Mouse (Mus musculus) kidney, postnatal 0 days (tissue): ENCODE measurements around the gene Guk1. TPM values are rescaled to one million over a fixed set of nuclear protein-coding genes. Genes with fewer than 3 reads are reported as not detected.

Source experiments
- ATAC-seq: fragments of 200-750 bp; cut with Nextera tagmentation; replicated peaks from 2 replicates; pipeline ENCODE4 v1.8.0; 2017; ENCODE audit warnings: low read depth, moderate number of reproducible peaks, moderate TSS enrichment, moderate library complexity; ENCODE audit not compliant: low FRiP score
- DNase-seq: peaks from one replicate; pipeline ENCODE4 v3.0.0-alpha.2; 2016; ENCODE audit warnings: low spot score
- H3K27ac ChIP-seq: fragments of 300-500 bp; sonication (generic); 2 replicates; pipeline ENCODE4 v1.5.1; 2014; ENCODE audit warnings: mild to moderate bottlenecking
- H3K27me3 ChIP-seq: fragments of 300-500 bp; sonication (generic); 2 replicates; pipeline ENCODE4 v1.6.1; 2014; ENCODE audit warnings: low read length, mixed read lengths; ENCODE audit not compliant: insufficient read depth
- H3K36me3 ChIP-seq: fragments of 300-500 bp; sonication (generic); 2 replicates; pipeline ENCODE4 v1.6.1; 2014; ENCODE audit warnings: low read length, mixed read lengths; ENCODE audit not compliant: insufficient read depth
- H3K4me1 ChIP-seq: fragments of 300-500 bp; sonication (generic); replicated peaks from 2 replicates; pipeline ENCODE4 v1.6.1; 2014; ENCODE audit warnings: antibody characterized with exemption, low read length, mixed read lengths; ENCODE audit not compliant: insufficient read depth
- H3K4me2 ChIP-seq: fragments of 300-500 bp; sonication (generic); 2 replicates; pipeline ENCODE4 v1.6.1; 2014; ENCODE audit warnings: mild to moderate bottlenecking, low read length, moderate library complexity, mixed read lengths
- H3K4me3 ChIP-seq: fragments of 300-500 bp; sonication (generic); replicated peaks from 2 replicates; pipeline ENCODE4 v1.5.1; 2014; ENCODE audit warnings: low read depth, low read length
- H3K9ac ChIP-seq: fragments of 300-500 bp; sonication (generic); 2 replicates; pipeline ENCODE4 v1.6.1; 2014; ENCODE audit warnings: low read depth, low read length
- H3K9me3 ChIP-seq: fragments of 300-500 bp; sonication (generic); replicated peaks from 2 replicates; pipeline ENCODE4 v1.6.1; 2016; ENCODE audit warnings: low read length, inconsistent platforms, mixed read lengths
- CTCF ChIP-seq: IDR thresholded peaks from 2 replicates; pipeline ENCODE4 v1.5.1; 2016; ENCODE audit warnings: antibody characterized with exemption, low read depth, mild to moderate bottlenecking, moderate library complexity
- WGBS: fragments of 180-500 bp; shearing (Covaris S2); extraction: QIAGEN DNeasy Blood & Tissue Kit; methylation state at CpG from one replicate; pipeline ENCODE4 v1.1.7; 2014; 5-methylcytosine and 5-hydroxymethylcytosine counted together
- polyA plus RNA-seq: library from polyadenylated mRNA; unstranded; fragments of >200 nt; fragmentation: Nextera tagmentation; extraction: Ambion mirVana; gene quantifications from 2 replicates; pipeline ENCODE4 v1.2.1, GENCODE M21; 2015

Gene Guk1
- polyA plus RNA-seq, 1 experiment from 2014 or later = 135 TPM

DNA sequence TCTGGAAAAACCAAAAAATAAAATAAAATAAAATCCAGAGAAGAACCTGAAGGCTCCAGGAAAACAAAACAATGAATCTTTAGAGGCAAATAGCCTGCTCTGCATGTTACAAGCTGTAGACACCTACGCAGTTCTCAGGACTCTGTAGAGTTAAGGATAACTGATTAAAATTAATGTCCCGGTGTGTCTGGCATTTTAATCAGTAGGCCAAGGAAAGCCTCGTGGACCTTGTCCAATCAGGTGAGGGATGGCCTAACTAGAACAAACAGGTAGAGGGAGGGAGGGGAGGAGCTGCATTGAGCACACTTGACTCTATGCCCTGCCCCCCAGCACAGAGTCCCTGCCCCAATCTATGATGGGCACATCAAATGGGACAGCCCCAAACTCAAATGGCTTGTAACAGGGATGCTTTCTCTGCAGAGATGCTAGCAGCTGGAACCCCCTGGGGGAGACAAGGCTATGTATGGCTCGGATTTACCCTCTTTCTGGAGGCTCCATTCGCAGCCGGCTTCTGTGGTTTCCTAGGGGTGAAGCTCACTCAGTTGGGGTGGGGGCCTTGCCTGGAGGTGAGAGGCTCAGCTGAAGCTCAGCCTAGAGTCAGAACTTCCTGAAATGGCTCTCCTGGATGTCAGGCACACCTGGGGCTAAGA lies 17.7 kb downstream of the Guk1 start:
- 51% methylated on average over 6 of the region's 6 CpGs for WGBS
- no peak for TF ChIP-seq CTCF

DNA sequence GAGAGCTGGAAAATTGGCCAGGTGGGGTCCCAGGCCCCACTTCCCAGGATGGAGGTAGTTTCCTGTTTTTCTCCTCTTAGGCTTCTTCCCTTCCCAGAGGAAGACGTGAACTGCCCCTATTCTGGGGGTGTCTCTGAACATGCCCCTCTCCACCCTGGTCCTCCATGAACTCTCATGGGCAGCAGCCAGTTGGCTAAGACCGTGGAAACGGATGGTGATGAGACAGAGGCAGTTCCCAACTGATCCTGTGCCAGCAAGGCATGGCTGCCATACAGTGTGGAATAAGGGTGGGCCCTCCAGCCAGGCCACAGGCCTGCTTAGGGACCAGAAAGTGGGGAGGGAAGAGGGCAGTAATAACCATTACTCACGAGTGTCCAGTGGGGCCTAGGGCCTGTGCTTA lies 21.5 kb downstream of the Guk1 start:
- 71% methylated on average over 4 of the region's 4 CpGs for WGBS
- no peak overlapping the region for H3K9ac ChIP-seq
- ATAC-seq (no peak), DNase-seq (no peak)
- H3K27me3 ChIP-seq = peaks cover 8% of the 10 kb centered on the region
- no peaks in the 10 kb centered on the region for H3K36me3 ChIP-seq
- TF ChIP-seq CTCF = no peak
- no peak overlapping the region for H3K4me2 ChIP-seq
- no peaks in the 10 kb centered on the region; the same call in 1 of the 2 replicates for H3K4me1 ChIP-seq
- H3K4me3 ChIP-seq = no peak overlapping the region
- H3K9me3 ChIP-seq = no peaks in the 10 kb centered on the region
- H3K27ac ChIP-seq = no peak overlapping the region

More for the DNA sequence above, 17.7 kb downstream of the Guk1 start:
- Histone ChIP-seq H3K4me2 (no peak overlapping the region), H3K27me3 (peaks cover 45% of the 10 kb centered on the region), H3K27ac (no peak overlapping the region), H3K36me3 (no peaks in the 10 kb centered on the region), H3K9me3 (no peaks in the 10 kb centered on the region), H3K4me3 (no peak overlapping the region), H3K9ac (no peak overlapping the region), H3K4me1 (no peaks in the 10 kb centered on the region; the same call in 1 of the 2 replicates)
- ATAC-seq = no peak
- no peak for DNase-seq

DNA sequence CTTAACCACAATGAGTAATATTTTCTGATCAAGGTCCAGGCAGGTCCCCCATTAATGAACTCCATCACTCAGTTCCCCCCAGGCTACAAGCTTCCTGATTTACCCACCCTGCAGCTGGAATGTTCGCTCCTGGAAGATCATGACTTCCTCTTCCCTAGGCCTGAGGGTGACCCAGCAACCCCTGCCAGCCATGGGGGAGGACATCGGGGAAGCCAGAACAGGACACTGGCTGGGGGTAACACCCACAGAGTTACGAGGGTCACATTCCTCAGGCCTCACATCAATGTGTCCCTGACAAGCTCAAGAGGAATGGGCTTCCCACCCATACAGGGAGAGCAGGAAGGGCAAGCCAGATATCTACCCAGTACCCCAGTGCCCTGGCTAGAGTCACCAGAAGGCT lies 22.2 kb downstream of the Guk1 start:
- Histone ChIP-seq H3K36me3 (no peaks in the 10 kb centered on the region), H3K9ac (no peak overlapping the region), H3K4me3 (no peak overlapping the region), H3K9me3 (no peaks in the 10 kb centered on the region), H3K27ac (no peak overlapping the region), H3K27me3 (peaks cover under 1% of the 10 kb centered on the region; the same call in 1 of the 2 replicates), H3K4me2 (no peak overlapping the region), H3K4me1 (no peaks in the 10 kb centered on the region; the same call in 1 of the 2 replicates)
- WGBS = 26% methylated on average over 3 of the region's 3 CpGs
- ATAC-seq (no peak), DNase-seq (no peak)
- no peak for TF ChIP-seq CTCF

DNA sequence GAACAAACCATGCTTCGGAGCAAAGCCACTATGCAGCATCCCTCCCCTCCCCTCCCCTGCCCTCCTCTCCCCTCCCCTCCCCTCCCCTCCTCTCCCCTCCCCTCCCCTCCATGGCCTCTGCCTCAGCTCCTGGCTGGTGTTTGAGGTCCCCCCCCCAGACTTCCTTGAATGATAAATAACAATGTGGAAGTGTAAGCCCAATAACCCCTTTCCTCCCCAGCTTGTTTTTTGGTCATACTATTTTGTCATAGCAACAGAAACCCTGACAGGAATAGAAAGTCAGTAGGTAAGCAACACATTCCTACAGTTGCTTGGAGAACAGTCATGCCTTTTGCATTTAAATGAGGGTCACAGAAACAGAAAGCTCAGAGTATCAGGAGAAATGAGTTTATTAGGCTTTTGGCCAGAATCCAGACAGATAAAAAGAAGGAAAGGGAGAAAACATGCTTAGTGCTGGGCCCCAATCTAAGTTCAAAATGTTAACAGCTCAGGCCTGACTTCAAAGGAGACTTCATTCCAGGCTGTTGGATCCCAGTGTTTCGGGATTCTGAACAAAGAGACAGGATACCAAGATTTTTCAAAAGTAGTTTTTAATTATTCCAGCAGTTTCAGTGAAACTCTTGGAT lies 26.3 kb downstream of the Guk1 start:
- H3K4me3 ChIP-seq = no peak overlapping the region
- no peaks in the 10 kb centered on the region for H3K27me3 ChIP-seq
- ATAC-seq (no peak), DNase-seq (peak; percentile 63)
- H3K27ac ChIP-seq = 0 out of 2 replicates have a peak overlapping the region, but pooled peaks have one; percentile 25
- no peak for TF ChIP-seq CTCF
- no peaks in the 10 kb centered on the region for H3K9me3 ChIP-seq
- no peak overlapping the region for H3K4me2 ChIP-seq
- 36% methylated on average over 2 of the region's 2 CpGs for WGBS
- H3K9ac ChIP-seq = no peak overlapping the region
- H3K36me3 ChIP-seq = no peaks in the 10 kb centered on the region
- peaks cover 7% of the 10 kb centered on the region for H3K4me1 ChIP-seq

DNA sequence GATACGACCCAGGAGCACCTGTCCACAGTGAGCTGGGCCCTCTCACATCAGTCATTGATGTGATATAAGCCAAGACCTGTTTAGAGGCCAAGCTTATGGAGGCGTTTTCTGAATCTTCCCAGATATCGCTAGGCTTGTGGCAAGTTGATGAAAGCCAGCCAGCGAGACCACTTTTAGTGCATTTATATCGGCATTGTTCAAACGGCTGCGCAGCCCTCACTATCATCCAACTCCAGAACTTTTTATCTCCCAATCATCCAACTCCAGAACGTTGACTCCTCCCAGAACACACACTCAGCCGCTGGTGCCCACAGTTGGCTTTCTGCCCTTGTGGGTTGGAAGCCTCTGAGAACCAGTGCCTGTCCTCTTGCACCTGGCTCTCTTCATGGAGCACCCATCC lies 27.6 kb downstream of the Guk1 start:
- 88% methylated on average over 9 of the region's 9 CpGs for WGBS
- Histone ChIP-seq H3K9ac (no peak overlapping the region), H3K27me3 (no peaks in the 10 kb centered on the region), H3K4me1 (peaks cover 7% of the 10 kb centered on the region), H3K36me3 (no peaks in the 10 kb centered on the region), H3K27ac (peak overlapping the region; percentile 100), H3K4me3 (peak overlapping the region; percentile 72), H3K9me3 (no peaks in the 10 kb centered on the region), H3K4me2 (peak overlapping the region; percentile 56)
- no peak for ATAC-seq
- no peak for DNase-seq
- TF ChIP-seq CTCF = no peak

DNA sequence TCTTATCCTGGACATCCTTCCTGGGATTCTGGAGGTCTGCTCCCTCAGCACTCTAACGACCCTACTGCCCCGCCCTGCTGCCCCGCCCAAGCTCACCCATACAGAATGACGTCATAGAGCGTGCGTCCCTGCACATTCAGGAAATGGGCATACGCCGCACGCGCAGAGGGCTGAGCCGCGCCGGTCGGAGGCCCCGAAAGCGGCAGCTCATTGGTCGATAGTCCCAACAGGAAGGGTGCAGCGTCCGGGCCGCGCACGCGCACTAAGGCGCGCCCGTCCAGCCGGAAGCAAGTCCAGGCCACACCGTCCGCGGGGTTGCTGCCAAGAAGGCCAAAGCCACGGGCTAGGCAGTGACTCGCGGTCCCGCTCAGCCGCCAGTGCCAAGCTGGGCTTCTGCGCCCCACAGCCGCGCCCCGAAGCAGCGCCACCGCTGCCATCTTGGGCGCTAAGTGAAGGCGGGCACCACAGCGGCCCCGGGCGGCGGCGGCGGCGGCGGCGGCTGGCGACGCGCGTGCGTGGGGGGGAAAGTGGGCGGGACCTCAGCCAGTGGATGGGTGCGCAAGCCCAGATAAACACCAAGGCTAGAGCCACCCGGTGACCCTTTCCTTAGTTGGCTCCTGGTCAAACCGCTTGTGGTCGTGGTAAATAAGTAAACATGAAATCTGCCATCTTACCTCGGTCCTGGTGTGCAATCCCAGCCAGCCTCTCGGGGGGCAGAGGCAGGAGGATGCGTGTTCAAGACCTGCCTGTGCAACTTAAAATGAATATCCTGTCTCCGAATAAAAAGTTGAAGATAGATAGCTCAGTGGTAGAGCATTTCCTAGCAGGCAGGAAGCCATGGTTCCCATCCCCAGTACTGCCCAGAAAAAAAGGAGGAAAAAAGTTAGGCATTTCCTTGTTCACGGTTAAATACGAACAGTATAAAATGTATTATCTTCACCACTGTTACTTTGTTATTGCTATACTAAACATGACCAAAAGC lies 28.5 kb downstream of the Guk1 start, which contains the start of gene Iba57:
Iba57 (minus strand) TSS at position 485 of the 982 bp plus-strand sequence.
- H3K27me3 ChIP-seq = no peaks in the 10 kb centered on the region
- peak; percentile 39 for TF ChIP-seq CTCF
- H3K27ac ChIP-seq = peak within 1 kb of the TSS; percentile 100
- no peaks in the 10 kb centered on the region for H3K9me3 ChIP-seq
- DNase-seq (peak; percentile 98), ATAC-seq (peak; percentile 97)
- peak within 1 kb of the TSS; percentile 72 for H3K4me3 ChIP-seq
- peaks cover 7% of the 10 kb centered on the region for H3K4me1 ChIP-seq
- 2% methylated on average over 57 of the region's 68 CpGs for WGBS
- H3K36me3 ChIP-seq = no peaks in the 10 kb centered on the region
- peak within 1 kb of the TSS; percentile 88 for H3K9ac ChIP-seq
- H3K4me2 ChIP-seq = peak within 1 kb of the TSS; percentile 56
